Mouse (Mus musculus): ENCODE data around the gene Cyp2d11. TPM values are rescaled to one million over a fixed set of nuclear protein-coding genes. Genes with fewer than 3 reads are reported as not detected.

The Cyp2d11 gene
- polyA plus RNA-seq, 1 experiment from 2014 or later = not detected

DNA sequence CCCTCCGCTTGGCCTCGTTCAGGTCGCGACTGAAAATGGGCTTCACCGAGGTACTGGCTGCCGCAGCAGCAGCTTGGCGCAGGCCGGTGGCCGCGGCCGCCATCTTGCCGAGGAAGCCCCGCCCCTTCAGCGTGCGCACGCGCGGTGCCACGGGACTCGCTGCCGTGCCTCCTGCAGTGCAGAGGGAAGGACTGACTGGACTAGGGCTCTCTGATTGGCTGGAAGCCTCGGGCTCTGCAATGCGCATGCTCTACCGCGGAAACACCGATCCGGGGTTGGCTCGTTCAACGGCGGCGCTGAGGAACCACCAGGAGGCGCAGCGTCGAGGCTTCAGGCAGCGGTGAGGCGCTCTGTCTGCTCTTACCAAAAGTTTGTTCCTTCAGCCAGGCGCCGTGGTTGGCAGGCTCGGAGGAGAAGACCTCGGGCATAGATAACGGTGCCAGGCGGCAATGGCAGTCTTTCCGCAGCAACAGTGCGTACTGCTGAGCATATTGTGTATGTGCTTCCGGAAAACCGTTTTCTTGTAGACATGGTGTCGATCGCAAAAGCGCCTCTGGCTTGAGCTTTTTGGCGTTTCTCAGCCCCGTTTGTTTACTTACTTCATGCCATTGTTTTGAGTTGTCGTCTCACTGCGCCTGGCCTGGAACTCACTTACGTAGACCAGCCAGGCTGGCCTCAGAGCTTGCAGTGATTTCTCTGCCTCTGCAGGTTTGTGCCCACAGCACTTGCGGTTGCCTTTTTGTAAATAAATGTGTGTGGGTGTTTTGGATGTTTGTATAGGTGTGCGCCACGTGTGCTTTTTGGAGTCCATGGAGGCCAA, 39.5 kb downstream of the Cyp2d11 start, which contains the start of gene Ndufa6:
Ndufa6 (minus strand) TSS at position 197 of the 820 bp plus-strand sequence.
- ATAC-seq (ENCODE audit: low FRiP score, low TSS enrichment) = peak; percentile 100
- Histone ChIP-seq H3K36me3 (ENCODE audit: insufficient read depth, low read length) (peaks cover 16% of the 10 kb centered on the region), H3K4me3 (ENCODE audit: low read length) (peak within 1 kb of the TSS; percentile 98), H3K4me1 (ENCODE audit: insufficient read depth, low read length) (peaks cover 27% of the 10 kb centered on the region), H3K27me3 (ENCODE audit: insufficient read depth, low read length) (no peaks in the 10 kb centered on the region), H3K4me2 (replicated peaks; ENCODE audit: low read depth, low read length) (peak within 1 kb of the TSS; percentile 89), H3K9ac (replicated peaks; ENCODE audit: low read length) (peak within 1 kb of the TSS; percentile 99), H3K27ac (ENCODE audit: low read length) (peak within 1 kb of the TSS; percentile 94), H3K9me3 (ENCODE audit: low read length) (no peaks in the 10 kb centered on the region)
- 2% methylated on average over 57 of the region's 57 CpGs for WGBS

DNA sequence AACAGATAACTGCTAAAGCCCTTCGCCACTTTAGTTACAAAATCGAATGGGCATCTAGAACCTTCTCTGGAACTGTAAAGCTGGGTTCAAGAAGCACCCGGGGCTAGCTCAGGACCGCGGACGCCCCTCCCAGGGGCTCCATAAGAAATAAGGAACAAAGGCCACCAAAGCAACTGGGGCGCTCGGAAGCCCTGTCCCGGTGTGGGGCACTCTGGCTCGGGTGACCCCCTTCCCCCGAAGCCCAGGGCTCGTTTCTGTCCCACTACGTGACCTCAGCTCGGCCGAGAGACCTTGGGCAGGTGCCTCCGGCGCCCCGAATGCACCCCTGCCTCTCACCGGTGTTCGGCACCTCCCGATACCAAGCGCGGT, 40.1 kb downstream of the Cyp2d11 start:
- H3K4me3 ChIP-seq (ENCODE audit: low read length) = peak overlapping the region; percentile 98
- peaks cover 23% of the 10 kb centered on the region for H3K4me1 ChIP-seq (ENCODE audit: insufficient read depth, low read length)
- peak overlapping the region; percentile 83 for H3K27ac ChIP-seq (ENCODE audit: low read length)
- H3K27me3 ChIP-seq (ENCODE audit: insufficient read depth, low read length) = no peaks in the 10 kb centered on the region
- peak overlapping the region; percentile 89 for H3K4me2 ChIP-seq (replicated peaks; ENCODE audit: low read depth, low read length)
- ATAC-seq (ENCODE audit: low FRiP score, low TSS enrichment) = no peak
- WGBS = under 1% methylated on average over 23 of the region's 23 CpGs
- peak overlapping the region; percentile 99 for H3K9ac ChIP-seq (replicated peaks; ENCODE audit: low read length)
- H3K9me3 ChIP-seq (ENCODE audit: low read length) = no peaks in the 10 kb centered on the region
- peaks cover 22% of the 10 kb centered on the region for H3K36me3 ChIP-seq (ENCODE audit: insufficient read depth, low read length)

DNA sequence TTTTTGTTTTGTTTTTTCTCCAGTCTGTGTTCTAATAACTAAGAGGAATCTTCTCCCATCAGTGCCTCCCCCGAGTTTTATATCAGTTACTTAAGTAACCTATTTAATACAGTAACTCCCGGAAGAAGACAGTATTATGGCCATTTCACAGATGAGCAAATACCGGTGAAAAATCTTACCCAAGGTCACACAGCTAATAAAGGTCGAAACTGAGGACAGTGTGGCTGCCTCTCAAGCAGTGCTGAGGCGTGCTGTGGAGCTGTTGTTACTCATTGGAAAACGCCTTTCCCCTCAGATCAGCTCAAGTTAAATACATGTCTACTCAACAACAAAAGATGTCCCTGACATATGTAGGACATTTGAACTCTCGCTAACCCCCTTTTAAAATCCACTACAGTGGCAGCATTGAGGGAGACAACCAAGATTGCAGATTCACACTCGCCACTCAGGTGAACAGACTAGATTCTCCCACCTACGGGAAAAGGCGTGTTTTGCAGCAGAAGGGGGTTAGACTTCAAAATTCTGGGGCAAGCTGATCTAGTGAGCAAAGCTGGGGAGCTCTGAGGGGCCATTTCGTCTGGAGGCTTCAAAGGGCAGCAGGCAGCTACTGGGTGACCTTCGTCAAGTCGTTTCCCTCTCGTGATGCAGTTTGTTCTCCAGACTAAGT, 40.6 kb downstream of the Cyp2d11 start:
- WGBS = 19% methylated on average over 14 of the region's 14 CpGs
- peak overlapping the region; percentile 83; the same call in 1 of the 2 replicates for H3K27ac ChIP-seq (ENCODE audit: low read length)

DNA sequence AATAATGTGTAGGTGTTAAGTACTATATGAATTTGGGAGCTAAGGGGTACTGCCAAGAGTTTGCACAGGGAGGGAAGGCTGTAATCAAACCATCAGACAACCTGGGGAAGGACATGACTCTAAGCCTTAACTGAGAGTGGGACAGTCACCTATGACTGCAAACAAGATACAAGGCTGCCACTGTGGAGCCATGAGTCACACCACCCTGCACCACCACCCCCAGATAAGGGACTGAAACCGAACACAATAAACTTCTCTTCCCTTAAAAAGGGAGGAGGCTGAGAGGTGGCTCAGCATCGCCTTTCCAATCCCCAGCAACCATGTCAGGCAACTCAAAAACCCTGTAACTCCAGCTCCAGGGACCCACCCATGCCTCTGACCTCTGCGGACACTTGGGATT, 42.3 kb downstream of the Cyp2d11 start:
- peaks cover 32% of the 10 kb centered on the region for H3K36me3 ChIP-seq (ENCODE audit: insufficient read depth, low read length)
- H3K9ac ChIP-seq (replicated peaks; ENCODE audit: low read length) = no peak overlapping the region
- H3K9me3 ChIP-seq (ENCODE audit: low read length) = no peaks in the 10 kb centered on the region
- 80% methylated on average over 3 of the region's 3 CpGs for WGBS
- H3K4me2 ChIP-seq (replicated peaks; ENCODE audit: low read depth, low read length) = peak overlapping the region; percentile 89; the same call in 1 of the 2 replicates
- no peaks in the 10 kb centered on the region for H3K27me3 ChIP-seq (ENCODE audit: insufficient read depth, low read length)
- H3K4me3 ChIP-seq (ENCODE audit: low read length) = no peak overlapping the region
- no peak for ATAC-seq (ENCODE audit: low FRiP score, low TSS enrichment)
- peaks cover 29% of the 10 kb centered on the region for H3K4me1 ChIP-seq (ENCODE audit: insufficient read depth, low read length)
- no peak overlapping the region for H3K27ac ChIP-seq (ENCODE audit: low read length)

More for the DNA sequence above, 40.6 kb downstream of the Cyp2d11 start:
- no peaks in the 10 kb centered on the region for H3K9me3 ChIP-seq (ENCODE audit: low read length)
- H3K9ac ChIP-seq (replicated peaks; ENCODE audit: low read length) = peak overlapping the region; percentile 99
- H3K4me2 ChIP-seq (replicated peaks; ENCODE audit: low read depth, low read length) = peak overlapping the region; percentile 89
- H3K36me3 ChIP-seq (ENCODE audit: insufficient read depth, low read length) = peaks cover 28% of the 10 kb centered on the region
- ATAC-seq (ENCODE audit: low FRiP score, low TSS enrichment) = no peak
- H3K4me1 ChIP-seq (ENCODE audit: insufficient read depth, low read length) = peaks cover 18% of the 10 kb centered on the region
- peak overlapping the region; percentile 98 for H3K4me3 ChIP-seq (ENCODE audit: low read length)
- no peaks in the 10 kb centered on the region for H3K27me3 ChIP-seq (ENCODE audit: insufficient read depth, low read length)

DNA sequence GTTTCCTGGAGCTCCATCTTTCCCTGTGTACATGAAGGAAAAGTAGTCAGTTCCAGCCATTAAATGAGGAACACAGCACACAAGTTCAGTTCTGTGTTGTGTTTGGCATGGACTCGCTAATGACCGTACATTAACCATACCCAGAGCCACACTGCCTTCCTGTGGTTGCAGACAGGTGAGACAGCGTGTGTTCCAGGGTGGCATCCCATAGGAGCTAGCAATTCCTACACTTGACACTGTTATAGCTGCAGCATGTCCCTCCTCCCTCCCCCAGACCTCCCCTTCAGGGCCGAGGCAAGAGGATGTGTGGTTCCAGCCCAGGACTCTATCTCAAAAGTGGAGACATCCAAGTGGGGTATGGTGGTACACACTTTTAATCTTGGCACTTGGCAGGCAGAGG, 43.5 kb downstream of the Cyp2d11 start:
- no peak overlapping the region for H3K4me3 ChIP-seq (ENCODE audit: low read length)
- no peaks in the 10 kb centered on the region for H3K27me3 ChIP-seq (ENCODE audit: insufficient read depth, low read length)

DNA sequence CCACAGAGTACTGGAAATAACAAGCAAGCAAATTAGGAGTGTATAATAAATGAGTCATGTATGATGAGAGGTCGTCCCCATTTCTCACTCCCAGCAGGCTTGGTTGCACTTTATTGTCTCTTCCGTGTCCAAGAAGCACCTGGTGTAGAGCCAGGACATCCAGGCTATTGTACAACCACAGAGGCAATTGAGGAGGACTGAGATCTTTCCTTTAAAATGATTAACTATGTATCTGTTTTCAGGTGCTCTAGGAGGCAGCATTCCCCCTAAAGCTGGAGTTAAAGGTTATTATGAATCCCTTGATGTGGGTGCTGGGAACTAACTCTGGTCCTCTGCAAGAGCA, 44.9 kb downstream of the Cyp2d11 start:
- Histone ChIP-seq H3K4me2 (replicated peaks; ENCODE audit: low read depth, low read length) (no peak overlapping the region), H3K27me3 (ENCODE audit: insufficient read depth, low read length) (no peaks in the 10 kb centered on the region), H3K36me3 (ENCODE audit: insufficient read depth, low read length) (peaks cover 32% of the 10 kb centered on the region), H3K9me3 (ENCODE audit: low read length) (no peaks in the 10 kb centered on the region), H3K27ac (ENCODE audit: low read length) (no peak overlapping the region), H3K4me1 (ENCODE audit: insufficient read depth, low read length) (peaks cover 26% of the 10 kb centered on the region), H3K9ac (replicated peaks; ENCODE audit: low read length) (no peak overlapping the region), H3K4me3 (ENCODE audit: low read length) (no peak overlapping the region)
- 88% methylated on average over 2 of the region's 2 CpGs for WGBS
- ATAC-seq (ENCODE audit: low FRiP score, low TSS enrichment) = no peak

More for the DNA sequence above, 43.5 kb downstream of the Cyp2d11 start:
- Histone ChIP-seq H3K4me1 (ENCODE audit: insufficient read depth, low read length) (peaks cover 29% of the 10 kb centered on the region), H3K9me3 (ENCODE audit: low read length) (no peaks in the 10 kb centered on the region), H3K4me2 (replicated peaks; ENCODE audit: low read depth, low read length) (no peak overlapping the region), H3K9ac (replicated peaks; ENCODE audit: low read length) (no peak overlapping the region), H3K27ac (ENCODE audit: low read length) (peak overlapping the region; percentile 45; the same call in 1 of the 2 replicates), H3K36me3 (ENCODE audit: insufficient read depth, low read length) (peaks cover 32% of the 10 kb centered on the region)
- no peak for ATAC-seq (ENCODE audit: low FRiP score, low TSS enrichment)
- WGBS = 90% methylated on average over 4 of the region's 4 CpGs

DNA sequence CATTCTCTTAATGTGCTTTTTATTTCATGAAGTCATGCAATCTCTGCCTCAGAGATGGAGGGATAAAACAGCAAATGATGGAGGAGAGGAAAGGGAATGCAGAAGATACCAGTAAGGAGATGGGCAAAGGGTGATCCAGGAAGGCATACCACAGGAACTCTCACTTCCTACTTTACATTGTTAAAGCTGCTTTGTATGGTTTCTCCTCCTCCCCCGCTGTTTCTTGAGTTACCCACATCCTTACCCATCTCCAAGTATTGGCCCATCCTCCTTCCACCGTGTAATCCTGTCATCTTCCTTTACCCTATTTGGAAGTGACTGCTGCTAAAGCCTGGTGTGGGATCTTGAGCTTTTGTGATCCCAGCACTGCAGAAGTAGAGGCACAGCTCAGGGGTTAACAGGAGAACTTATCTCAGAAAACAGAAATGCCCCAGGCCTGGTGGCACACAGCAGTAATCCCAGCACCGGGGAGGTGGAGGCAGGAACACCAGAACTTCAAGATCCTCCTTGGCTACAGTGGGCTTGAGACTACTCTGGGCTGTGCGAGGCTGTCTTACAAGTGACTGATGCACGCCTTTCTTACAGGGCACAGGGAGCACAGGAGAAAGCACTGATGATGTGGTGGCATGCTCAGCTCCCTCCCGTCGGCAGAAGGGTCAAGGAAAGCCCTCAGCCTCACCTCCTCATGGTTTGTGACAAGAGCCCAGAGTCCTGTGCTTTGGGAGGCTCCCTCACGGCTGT, 45.4 kb downstream of the Cyp2d11 start:
- H3K36me3 ChIP-seq (ENCODE audit: insufficient read depth, low read length) = peaks cover 32% of the 10 kb centered on the region
- H3K9me3 ChIP-seq (ENCODE audit: low read length) = no peaks in the 10 kb centered on the region
- no peak overlapping the region for H3K4me3 ChIP-seq (ENCODE audit: low read length)
- no peaks in the 10 kb centered on the region for H3K27me3 ChIP-seq (ENCODE audit: insufficient read depth, low read length)
- ATAC-seq (ENCODE audit: low FRiP score, low TSS enrichment) = no peak
- WGBS = 81% methylated on average over 8 of the region's 8 CpGs
- no peak overlapping the region for H3K4me2 ChIP-seq (replicated peaks; ENCODE audit: low read depth, low read length)
- no peak overlapping the region for H3K9ac ChIP-seq (replicated peaks; ENCODE audit: low read length)
- peaks cover 26% of the 10 kb centered on the region for H3K4me1 ChIP-seq (ENCODE audit: insufficient read depth, low read length)
- no peak overlapping the region for H3K27ac ChIP-seq (ENCODE audit: low read length)

DNA sequence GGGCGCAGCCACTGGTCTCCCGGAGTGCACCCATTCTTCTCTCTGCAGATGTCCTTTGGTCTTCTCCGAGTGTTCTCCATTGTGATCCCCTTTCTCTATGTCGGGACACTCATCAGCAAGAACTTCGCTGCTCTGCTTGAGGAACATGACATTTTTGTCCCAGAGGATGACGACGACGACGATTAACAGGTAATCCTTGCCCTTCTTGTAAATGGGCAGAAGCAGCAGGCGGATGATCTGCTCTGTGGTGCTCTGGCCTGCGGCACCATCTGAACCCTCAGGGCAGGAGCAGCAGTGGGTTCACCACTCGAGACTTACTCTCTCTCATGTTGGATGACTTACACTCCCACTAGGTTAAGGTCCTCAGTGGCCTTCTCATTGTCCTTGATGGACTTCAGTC, 46.0 kb downstream of the Cyp2d11 start:
- Histone ChIP-seq H3K9ac (replicated peaks; ENCODE audit: low read length) (0 out of 2 replicates have a peak overlapping the region, but pooled peaks have one; percentile 86), H3K4me3 (ENCODE audit: low read length) (no peak overlapping the region), H3K27ac (ENCODE audit: low read length) (no peak overlapping the region; the same call in 1 of the 2 replicates), H3K4me2 (replicated peaks; ENCODE audit: low read depth, low read length) (no peak overlapping the region), H3K9me3 (ENCODE audit: low read length) (no peaks in the 10 kb centered on the region), H3K4me1 (ENCODE audit: insufficient read depth, low read length) (peaks cover 22% of the 10 kb centered on the region), H3K36me3 (ENCODE audit: insufficient read depth, low read length) (peaks cover 32% of the 10 kb centered on the region), H3K27me3 (ENCODE audit: insufficient read depth, low read length) (no peaks in the 10 kb centered on the region)
- 91% methylated on average over 12 of the region's 12 CpGs for WGBS
- ATAC-seq (ENCODE audit: low FRiP score, low TSS enrichment) = no peak

DNA sequence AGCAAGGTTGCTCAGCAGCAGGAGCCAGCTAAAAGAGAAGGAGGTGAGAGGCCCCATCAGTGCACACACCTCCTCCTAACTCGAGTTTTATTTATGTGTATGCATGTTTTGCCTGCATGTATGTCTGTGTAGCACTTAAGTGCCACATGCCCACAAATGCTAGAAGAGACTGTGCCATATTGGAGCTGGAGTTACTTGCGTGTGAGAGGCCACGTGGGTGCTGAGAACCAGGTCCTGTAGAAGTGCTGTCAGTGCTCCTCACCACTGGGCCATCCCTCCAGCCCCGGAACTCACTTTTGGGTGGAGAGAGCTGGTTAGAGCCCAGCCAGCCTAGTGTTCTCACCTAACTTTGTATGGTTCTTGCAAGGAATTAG, 46.5 kb downstream of the Cyp2d11 start:
- no peak for ATAC-seq (ENCODE audit: low FRiP score, low TSS enrichment)
- no peaks in the 10 kb centered on the region for H3K27me3 ChIP-seq (ENCODE audit: insufficient read depth, low read length)
- no peaks in the 10 kb centered on the region for H3K9me3 ChIP-seq (ENCODE audit: low read length)
- H3K27ac ChIP-seq (ENCODE audit: low read length) = peak overlapping the region; percentile 90
- 76% methylated on average over 4 of the region's 4 CpGs for WGBS
- H3K4me3 ChIP-seq (ENCODE audit: low read length) = peak overlapping the region; percentile 73
- peaks cover 19% of the 10 kb centered on the region for H3K4me1 ChIP-seq (ENCODE audit: insufficient read depth, low read length)
- H3K9ac ChIP-seq (replicated peaks; ENCODE audit: low read length) = peak overlapping the region; percentile 86
- H3K36me3 ChIP-seq (ENCODE audit: insufficient read depth, low read length) = peaks cover 32% of the 10 kb centered on the region
- H3K4me2 ChIP-seq (replicated peaks; ENCODE audit: low read depth, low read length) = peak overlapping the region; percentile 87

Measured in kidney, embryonic 16.5 days (tissue).